Mouse (Mus musculus): ENCODE measurements around the gene Gm7735. TPM values are rescaled to one million over a fixed set of nuclear protein-coding genes. Genes with fewer than 3 reads are reported as not detected.
"Not testable (repeated sequence)": the region's sequence is repeated elsewhere in the genome, so short reads cannot be mapped to it uniquely, and the experiment has no call there.

Gm7735 gene
- polyA plus RNA-seq (2014; fragmentation: Nextera tagmentation; extraction: Ambion mirVana): not detected in 2 replicates

DNA sequence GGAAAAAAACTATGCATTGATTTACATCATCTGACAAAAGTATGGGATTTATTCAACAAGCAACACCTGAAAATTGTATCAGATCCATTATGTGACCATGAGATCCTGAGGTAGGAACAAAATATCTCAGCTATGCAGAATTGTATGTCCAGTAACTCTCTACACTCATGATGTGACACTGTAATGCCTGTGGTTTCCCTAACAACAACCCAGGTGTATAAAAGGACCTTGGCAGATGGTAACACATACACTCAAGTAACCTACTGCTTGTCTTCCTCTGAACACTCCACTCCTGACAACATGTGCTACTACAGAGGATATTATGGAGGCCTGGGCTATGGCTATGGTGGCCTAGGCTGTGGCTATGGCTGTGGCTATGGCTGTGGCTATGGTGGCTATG, at the start of gene Gm7735:
TSS of gene Gm7735 (plus strand) at position 301 of the 400 bp plus-strand sequence.
- H3K27me3 ChIP-seq (ENCODE audit: control insufficient read depth, insufficient read depth, low read length); H3K4me2 ChIP-seq (replicated peaks; ENCODE audit: low read depth, low read length); H3K4me1 ChIP-seq (ENCODE audit: control insufficient read depth, insufficient read depth, low read length); H3K27ac ChIP-seq (ENCODE audit: low read length); H3K9ac ChIP-seq (replicated peaks; ENCODE audit: low read depth, low read length); ATAC-seq (ENCODE audit: insufficient number of reproducible peaks, insufficient read depth, low FRiP score, low read depth); H3K4me3 ChIP-seq (ENCODE audit: low read depth, low read length); H3K9me3 ChIP-seq (ENCODE audit: control insufficient read depth, low read depth, low read length); H3K36me3 ChIP-seq (ENCODE audit: control insufficient read depth, insufficient read depth, low read length): not testable (repeated sequence)

DNA sequence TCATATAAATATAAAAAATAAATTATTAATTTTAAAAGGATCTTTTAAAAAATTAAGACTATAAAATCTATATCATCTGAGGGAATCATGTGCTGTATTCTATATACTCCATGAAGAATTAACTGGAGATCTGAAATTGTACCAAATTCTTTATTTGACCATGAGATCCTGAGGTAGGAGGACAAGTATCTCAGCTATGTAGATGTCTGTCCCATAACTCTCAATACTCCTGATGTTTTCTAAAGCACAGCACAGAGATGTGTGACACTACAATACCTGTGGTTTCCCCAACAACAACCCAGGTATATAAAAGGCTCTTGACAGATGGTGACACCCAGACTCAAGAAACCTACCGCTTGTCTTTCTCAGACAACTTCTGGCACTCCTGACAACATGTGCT, 28.7 kb upstream of the Gm7735 start, which contains the start of gene Gm6358:
TSS of gene Gm6358 (plus strand) at position 301 of the 400 bp plus-strand sequence.
- H3K9ac ChIP-seq (replicated peaks; ENCODE audit: low read depth, low read length): no peak within 1 kb of the TSS

DNA sequence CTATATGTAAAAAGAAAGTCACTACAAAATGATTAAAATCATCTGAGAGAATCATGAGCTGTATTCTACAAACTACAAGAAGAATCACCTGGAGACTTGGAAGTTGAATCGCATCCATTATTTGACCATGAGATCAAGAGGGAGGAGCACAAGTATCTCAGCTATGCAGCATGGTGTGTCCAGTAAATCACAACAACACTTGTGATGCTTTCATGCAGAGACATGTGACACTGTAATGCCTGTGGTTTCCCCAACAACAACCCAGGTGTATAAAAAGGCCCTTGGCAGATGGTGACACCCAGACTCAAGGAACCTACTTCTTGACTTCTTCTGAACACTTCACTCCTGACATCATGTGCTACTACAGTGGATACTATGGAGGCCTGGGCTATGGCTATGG, 18.5 kb upstream of the Gm7735 start, which contains the start of gene Gm10061:
TSS of gene Gm10061 (plus strand) at position 301 of the 400 bp plus-strand sequence.
- 92% methylated on average over 1 of the region's 1 CpGs for WGBS
- Histone ChIP-seq H3K27ac (ENCODE audit: low read length) (no peak within 1 kb of the TSS), H3K9ac (replicated peaks; ENCODE audit: low read depth, low read length) (no peak within 1 kb of the TSS), H3K36me3 (ENCODE audit: control insufficient read depth, insufficient read depth, low read length) (no peaks in the 10 kb centered on the region), H3K9me3 (ENCODE audit: control insufficient read depth, low read depth, low read length) (no peaks in the 10 kb centered on the region), H3K4me3 (ENCODE audit: low read depth, low read length) (no peak within 1 kb of the TSS), H3K4me1 (ENCODE audit: control insufficient read depth, insufficient read depth, low read length) (no peaks in the 10 kb centered on the region), H3K4me2 (replicated peaks; ENCODE audit: low read depth, low read length) (no peak within 1 kb of the TSS), H3K27me3 (ENCODE audit: control insufficient read depth, insufficient read depth, low read length) (no peaks in the 10 kb centered on the region)
- ATAC-seq (ENCODE audit: insufficient number of reproducible peaks, insufficient read depth, low FRiP score, low read depth): no peak

More for the DNA sequence above, 28.7 kb upstream of the Gm7735 start, which contains the start of gene Gm6358:
- no peaks in the 10 kb centered on the region for H3K9me3 ChIP-seq (ENCODE audit: control insufficient read depth, low read depth, low read length)
- no peaks in the 10 kb centered on the region for H3K27me3 ChIP-seq (ENCODE audit: control insufficient read depth, insufficient read depth, low read length)
- H3K27ac ChIP-seq (ENCODE audit: low read length): no peak within 1 kb of the TSS
- H3K4me3 ChIP-seq (ENCODE audit: low read depth, low read length): no peak within 1 kb of the TSS
- no peaks in the 10 kb centered on the region for H3K4me1 ChIP-seq (ENCODE audit: control insufficient read depth, insufficient read depth, low read length)
- ATAC-seq (ENCODE audit: insufficient number of reproducible peaks, insufficient read depth, low FRiP score, low read depth): no peak
- no peak within 1 kb of the TSS for H3K4me2 ChIP-seq (replicated peaks; ENCODE audit: low read depth, low read length)
- 91% methylated on average over 1 of the region's 1 CpGs for WGBS
- no peaks in the 10 kb centered on the region for H3K36me3 ChIP-seq (ENCODE audit: control insufficient read depth, insufficient read depth, low read length)

DNA sequence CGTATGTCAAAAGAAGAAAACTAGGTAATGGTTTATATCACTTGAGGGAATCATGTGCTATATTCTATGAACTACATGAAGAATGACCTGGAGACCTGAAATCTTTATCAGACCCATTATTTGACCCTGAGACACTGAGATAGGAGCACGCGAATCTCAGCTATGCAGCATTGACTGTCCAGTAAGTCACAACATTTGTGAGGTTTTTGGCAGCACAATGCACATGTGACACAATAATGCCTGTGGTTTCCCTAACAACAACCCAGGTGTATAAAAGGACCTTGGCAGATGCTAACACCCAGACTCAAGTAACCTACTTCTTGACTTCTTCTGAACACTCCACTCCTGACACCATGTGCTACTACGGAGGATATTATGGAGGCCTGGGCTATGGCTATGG, 11.6 kb upstream of the Gm7735 start, which contains the start of gene Gm9789:
TSS of gene Gm9789 (plus strand) at position 301 of the 400 bp plus-strand sequence.
- WGBS: 87% methylated on average over 4 of the region's 4 CpGs
- H3K9ac ChIP-seq (replicated peaks; ENCODE audit: low read depth, low read length): no peak within 1 kb of the TSS
- no peak within 1 kb of the TSS for H3K4me2 ChIP-seq (replicated peaks; ENCODE audit: low read depth, low read length)
- H3K9me3 ChIP-seq (ENCODE audit: control insufficient read depth, low read depth, low read length): no peaks in the 10 kb centered on the region
- H3K27me3 ChIP-seq (ENCODE audit: control insufficient read depth, insufficient read depth, low read length): no peaks in the 10 kb centered on the region
- no peak within 1 kb of the TSS for H3K4me3 ChIP-seq (ENCODE audit: low read depth, low read length)
- H3K36me3 ChIP-seq (ENCODE audit: control insufficient read depth, insufficient read depth, low read length): no peaks in the 10 kb centered on the region
- ATAC-seq (ENCODE audit: insufficient number of reproducible peaks, insufficient read depth, low FRiP score, low read depth): no peak
- H3K27ac ChIP-seq (ENCODE audit: low read length): no peak within 1 kb of the TSS
- no peaks in the 10 kb centered on the region for H3K4me1 ChIP-seq (ENCODE audit: control insufficient read depth, insufficient read depth, low read length)

DNA sequence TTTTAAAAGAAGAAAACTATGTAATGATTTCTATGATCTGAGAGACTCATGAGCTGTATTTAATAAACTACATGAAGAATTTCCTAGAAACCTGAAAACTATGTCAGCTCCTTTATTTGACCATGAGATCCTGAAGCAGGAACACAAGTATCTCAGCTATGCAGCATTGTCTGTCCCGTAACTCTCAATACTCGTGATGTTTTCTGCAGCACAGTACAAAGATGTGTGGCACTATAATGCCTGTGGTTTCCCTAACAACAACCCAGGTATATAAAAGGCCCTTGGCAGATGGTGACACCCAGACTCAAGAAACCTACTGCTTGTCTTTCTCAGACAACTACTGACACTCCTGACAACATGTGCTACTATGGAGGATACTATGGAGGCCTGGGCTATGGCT, 5.1 kb downstream of the Gm7735 start, which contains the start of gene 1110057P08Rik:
TSS of gene 1110057P08Rik (plus strand) at position 301 of the 400 bp plus-strand sequence.
- no peaks in the 10 kb centered on the region for H3K4me1 ChIP-seq (ENCODE audit: control insufficient read depth, insufficient read depth, low read length)
- no peaks in the 10 kb centered on the region for H3K9me3 ChIP-seq (ENCODE audit: control insufficient read depth, low read depth, low read length)
- WGBS: 74% methylated on average over 2 of the region's 2 CpGs
- H3K27me3 ChIP-seq (ENCODE audit: control insufficient read depth, insufficient read depth, low read length): no peaks in the 10 kb centered on the region
- no peak within 1 kb of the TSS for H3K27ac ChIP-seq (ENCODE audit: low read length)
- no peak within 1 kb of the TSS for H3K4me2 ChIP-seq (replicated peaks; ENCODE audit: low read depth, low read length)
- no peak for ATAC-seq (ENCODE audit: insufficient number of reproducible peaks, insufficient read depth, low FRiP score, low read depth)
- H3K36me3 ChIP-seq (ENCODE audit: control insufficient read depth, insufficient read depth, low read length): no peaks in the 10 kb centered on the region
- H3K4me3 ChIP-seq (ENCODE audit: low read depth, low read length): no peak within 1 kb of the TSS
- H3K9ac ChIP-seq (replicated peaks; ENCODE audit: low read depth, low read length): no peak within 1 kb of the TSS

DNA sequence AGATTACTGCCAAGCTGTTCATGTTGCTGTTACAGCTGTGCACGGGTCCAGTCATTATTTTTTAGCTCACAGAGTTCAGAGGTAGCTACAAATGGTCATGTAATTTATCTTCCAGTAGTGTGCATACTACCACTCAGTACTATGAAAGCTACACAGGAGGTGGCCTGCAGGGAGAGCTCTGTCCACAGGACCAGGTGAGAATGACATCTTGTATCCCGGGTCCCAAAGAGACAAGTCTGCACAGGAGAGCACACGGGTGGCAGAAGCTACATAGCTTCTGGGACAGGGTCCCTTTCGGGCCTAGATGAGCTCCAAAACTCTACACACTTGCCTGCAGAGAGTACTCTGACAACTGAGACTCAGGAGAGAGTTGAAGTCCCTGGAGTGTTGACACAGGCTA, 19.3 kb downstream of the Gm7735 start:
- H3K27me3 ChIP-seq (ENCODE audit: control insufficient read depth, insufficient read depth, low read length): no peaks in the 10 kb centered on the region
- H3K4me1 ChIP-seq (ENCODE audit: control insufficient read depth, insufficient read depth, low read length): no peaks in the 10 kb centered on the region
- ATAC-seq (ENCODE audit: insufficient number of reproducible peaks, insufficient read depth, low FRiP score, low read depth): no peak
- no peaks in the 10 kb centered on the region for H3K9me3 ChIP-seq (ENCODE audit: control insufficient read depth, low read depth, low read length)
- H3K4me3 ChIP-seq (ENCODE audit: low read depth, low read length): no peak overlapping the region
- no peak overlapping the region for H3K27ac ChIP-seq (ENCODE audit: low read length)
- H3K4me2 ChIP-seq (replicated peaks; ENCODE audit: low read depth, low read length): no peak overlapping the region
- WGBS: 81% methylated on average over 4 of the region's 4 CpGs
- no peaks in the 10 kb centered on the region for H3K36me3 ChIP-seq (ENCODE audit: control insufficient read depth, insufficient read depth, low read length)
- H3K9ac ChIP-seq (replicated peaks; ENCODE audit: low read depth, low read length): no peak overlapping the region

DNA sequence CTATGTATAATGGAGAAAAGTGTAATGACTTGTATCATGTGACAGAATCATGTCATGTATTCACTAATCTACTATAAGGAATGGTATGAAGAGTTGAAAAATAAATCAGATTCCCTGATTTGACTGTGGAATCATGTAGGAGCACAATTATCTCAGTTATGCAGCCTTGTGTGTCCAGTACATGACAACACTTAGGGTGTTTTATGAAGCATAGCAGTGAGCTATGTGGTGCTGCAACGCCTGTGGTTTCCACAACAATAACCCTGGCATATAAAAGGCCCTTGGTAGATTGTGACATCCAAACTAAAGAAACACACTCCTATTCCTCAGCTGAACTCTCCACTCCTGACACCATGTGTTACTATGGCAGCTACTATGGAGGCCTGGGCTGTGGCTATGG, 36.3 kb downstream of the Gm7735 start, which contains the start of gene Krtap20-2:
TSS of gene Krtap20-2 (plus strand) at position 301 of the 400 bp plus-strand sequence.
- WGBS: 65% methylated on average over 1 of the region's 1 CpGs
- H3K27me3 ChIP-seq (ENCODE audit: control insufficient read depth, insufficient read depth, low read length): no peaks in the 10 kb centered on the region
- no peak within 1 kb of the TSS for H3K9ac ChIP-seq (replicated peaks; ENCODE audit: low read depth, low read length)
- H3K36me3 ChIP-seq (ENCODE audit: control insufficient read depth, insufficient read depth, low read length): no peaks in the 10 kb centered on the region
- no peak within 1 kb of the TSS for H3K4me3 ChIP-seq (ENCODE audit: low read depth, low read length)
- H3K4me1 ChIP-seq (ENCODE audit: control insufficient read depth, insufficient read depth, low read length): no peaks in the 10 kb centered on the region
- ATAC-seq (ENCODE audit: insufficient number of reproducible peaks, insufficient read depth, low FRiP score, low read depth): no peak
- no peak within 1 kb of the TSS for H3K4me2 ChIP-seq (replicated peaks; ENCODE audit: low read depth, low read length)
- no peaks in the 10 kb centered on the region for H3K9me3 ChIP-seq (ENCODE audit: control insufficient read depth, low read depth, low read length)
- no peak within 1 kb of the TSS for H3K27ac ChIP-seq (ENCODE audit: low read length)
